Mouse (Mus musculus) kidney, postnatal 36 days (tissue): ENCODE results near the gene Brd2.
"Not testable (repeated sequence)": the region's sequence is repeated elsewhere in the genome, so short reads cannot be mapped to it uniquely, and the experiment has no call there.

Experiments used
- DNase-seq, 2 experiments: peaks; one replicate each; pipeline ENCODE4 v3.0.0; 2021 to 2022; ENCODE audit warnings: mixed read lengths in 2 of 2

The Brd2 gene

DNA sequence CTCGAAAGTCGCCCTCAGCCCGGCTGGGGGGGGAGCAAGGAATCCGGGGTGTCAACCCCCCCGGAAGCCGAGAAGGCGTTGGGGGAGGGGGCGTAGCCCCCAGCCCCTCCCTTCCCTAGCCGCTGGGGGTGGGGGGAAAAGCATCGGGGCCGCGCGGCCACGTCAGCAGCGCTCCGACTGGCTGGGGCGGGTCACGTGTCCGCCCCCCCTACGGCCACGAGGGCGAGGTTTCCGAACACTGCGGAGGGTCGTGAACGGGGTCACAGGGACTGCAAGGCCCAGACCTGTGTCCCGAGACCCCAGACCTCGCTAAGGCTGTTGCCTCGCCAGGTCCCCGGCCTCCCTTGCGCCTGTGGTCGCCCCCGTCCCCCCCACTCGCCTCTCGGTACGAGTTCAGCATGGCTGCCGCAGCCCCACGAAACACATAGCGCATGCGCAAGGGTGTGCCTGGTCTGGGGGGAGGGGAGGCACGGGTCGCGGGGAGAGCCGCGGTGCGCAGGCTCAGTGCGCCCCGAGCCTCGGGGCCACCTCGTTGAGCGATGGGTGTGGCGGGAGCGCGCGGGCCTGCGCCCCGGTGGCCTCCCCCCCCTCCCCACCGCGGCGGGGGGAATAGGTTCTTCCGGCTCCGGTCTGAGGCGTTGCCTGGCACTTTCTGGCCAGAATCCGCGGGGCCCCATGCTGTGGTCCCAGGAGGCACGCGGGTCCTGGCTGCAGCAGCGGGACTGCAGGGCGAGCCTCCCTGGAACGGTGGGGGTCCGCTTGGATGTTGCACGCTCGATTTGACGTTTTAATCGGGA, at the start of gene Brd2:
Brd2 (minus strand) TSS at position 447 of the 797 bp plus-strand sequence.
- peak; percentile 96 to 98 for DNase-seq

DNA sequence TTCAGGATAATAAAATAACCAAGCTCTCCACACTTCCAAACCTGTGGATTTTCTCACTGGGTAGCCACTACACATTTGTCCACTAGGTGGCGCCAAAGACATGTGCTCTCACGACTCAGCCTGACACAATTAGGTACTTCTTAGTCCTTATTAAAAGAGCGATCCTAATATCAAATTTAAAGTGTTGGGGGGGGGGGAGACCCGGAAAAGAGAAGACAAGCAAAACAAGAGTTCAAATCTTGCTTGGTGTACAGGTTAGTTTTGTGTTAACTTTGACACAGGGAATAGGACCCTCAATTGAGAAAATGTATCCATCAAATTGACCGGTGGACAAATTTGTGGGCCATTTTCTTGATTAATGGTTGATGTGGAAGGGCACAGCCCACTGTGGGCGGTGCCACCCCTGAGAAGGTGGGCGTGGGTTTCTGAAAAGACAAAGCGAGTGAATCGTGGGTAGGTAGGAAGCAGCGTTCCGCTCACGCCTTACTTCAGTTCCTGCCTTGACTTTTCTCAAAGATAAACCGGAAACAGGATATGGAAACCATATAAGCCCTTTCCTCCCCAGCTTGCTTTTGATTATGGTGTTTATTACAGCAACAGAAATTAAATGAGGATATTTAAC, 48.6 kb upstream of the Brd2 start:
- peak; percentile 81 to 91 for DNase-seq

DNA sequence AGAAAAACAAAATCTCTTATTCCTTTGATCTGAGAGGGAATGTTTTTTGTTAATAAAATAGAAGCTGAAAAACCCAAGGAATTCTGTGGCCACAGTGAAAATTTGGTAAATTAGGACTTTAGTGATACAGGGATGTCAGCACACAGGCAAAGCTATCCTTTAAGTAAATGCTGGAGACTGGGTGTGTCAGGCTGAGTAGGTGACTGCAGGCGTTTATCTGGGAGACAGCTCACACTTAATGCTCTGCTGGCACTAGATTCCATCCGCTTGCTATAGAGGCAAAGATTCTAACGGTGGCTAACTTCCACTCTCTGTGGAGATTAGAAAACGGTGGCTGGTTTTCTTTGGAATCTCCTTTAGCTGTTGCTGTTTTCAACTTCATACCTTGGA, 48.0 kb upstream of the Brd2 start:
- no peak for DNase-seq

- peak; percentile 56 to 66 for DNase-seq
Observed at GRCm38 (mm10) chr17:34169279-34169678, 46.8 kb upstream of the Brd2 start.

DNA sequence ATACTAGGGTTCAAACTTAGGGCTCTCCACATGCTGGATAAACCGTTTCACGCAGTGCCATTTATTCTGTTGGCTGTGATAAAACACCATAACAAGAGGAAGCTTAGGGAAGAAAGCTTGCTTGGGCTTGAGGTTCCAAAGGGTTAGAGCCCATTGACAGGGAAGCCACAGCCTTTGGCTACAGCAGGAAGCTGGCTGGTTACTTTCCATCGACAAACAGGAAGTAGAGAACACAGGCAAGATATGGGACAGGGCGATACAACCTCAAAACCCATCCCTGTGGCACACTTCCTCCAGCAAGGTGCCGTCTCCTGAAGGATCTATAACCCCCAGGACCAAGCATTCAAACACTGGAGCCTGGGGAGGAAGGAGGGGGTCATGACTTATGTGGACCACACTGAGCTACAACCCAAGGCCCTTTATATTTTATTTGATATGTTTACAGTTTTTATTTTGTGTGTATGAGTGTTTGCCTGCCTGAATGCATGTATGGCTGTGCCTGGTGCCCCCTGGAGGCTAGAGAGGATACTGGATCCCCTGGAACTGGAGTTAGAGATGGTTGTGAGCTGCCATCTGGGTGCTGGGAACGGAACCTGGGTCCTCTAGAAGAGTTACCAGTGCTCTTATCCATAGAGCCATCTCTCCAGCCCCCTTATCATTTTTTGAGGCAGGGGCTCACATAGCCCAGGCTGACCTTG, 42.7 kb upstream of the Brd2 start:
- DNase-seq: peak in 1 of 2 experiments; percentile 34

- DNase-seq: peak; percentile 25 to 64
Observed at GRCm38 (mm10) chr17:34164202-34164895, 41.9 kb upstream of the Brd2 start.

GRCm38 (mm10) chr17:34155534-34155933, 33.1 kb upstream of the Brd2 start:
- DNase-seq: peak in 1 of 2 experiments; percentile 23

GRCm38 (mm10) chr17:34152923-34153322, 30.5 kb upstream of the Brd2 start, which contains the start of gene H2-DMb1:
H2-DMb1 (plus strand) TSS chr17:34153072.
- DNase-seq: peak; percentile 68 to 81

DNA sequence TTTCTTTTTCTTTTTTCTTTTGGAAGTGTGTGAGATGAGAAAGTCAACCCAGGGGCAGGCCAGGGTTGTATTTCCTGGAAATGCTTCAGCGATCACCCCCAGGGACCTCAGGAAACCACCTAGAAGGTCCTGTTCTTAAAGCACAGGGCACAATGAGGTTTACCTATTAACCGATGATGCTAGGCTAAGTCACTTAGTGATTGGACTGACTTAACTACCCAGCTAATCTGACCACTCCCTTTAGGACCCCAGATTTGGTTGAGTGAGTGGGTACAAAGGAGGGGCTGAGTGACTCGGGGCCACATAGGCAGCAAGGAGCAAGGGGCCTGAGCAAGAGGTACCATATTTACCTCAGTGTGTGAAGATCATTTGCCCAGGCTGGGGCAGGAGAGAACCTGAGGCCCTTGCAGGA, 22.5 kb upstream of the Brd2 start:
- DNase-seq: no peak

- DNase-seq: not testable (repeated sequence)
Observed at GRCm38 (mm10) chr17:34144221-34144620, 21.8 kb upstream of the Brd2 start.

DNA sequence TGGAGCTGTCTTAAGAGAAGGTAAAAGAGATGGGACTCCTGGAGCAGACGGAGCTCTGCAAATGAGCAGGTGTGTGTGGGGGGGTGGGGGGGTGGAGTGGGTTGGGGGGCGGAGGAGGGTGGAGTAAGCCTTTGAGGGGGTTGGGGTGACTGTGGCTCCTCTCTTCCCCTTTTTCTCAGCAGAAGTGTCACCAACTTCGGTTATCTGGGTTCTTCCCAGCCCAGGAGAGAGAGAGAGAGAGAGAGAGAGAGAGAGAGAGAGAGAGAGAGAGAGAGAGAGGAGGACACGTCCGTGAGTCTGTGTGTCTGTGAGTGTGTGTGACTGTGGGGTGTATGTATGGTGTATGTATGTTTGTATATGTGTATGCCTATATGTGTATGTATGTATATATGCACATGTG, 21.0 kb upstream of the Brd2 start:
- no peak for DNase-seq

DNA sequence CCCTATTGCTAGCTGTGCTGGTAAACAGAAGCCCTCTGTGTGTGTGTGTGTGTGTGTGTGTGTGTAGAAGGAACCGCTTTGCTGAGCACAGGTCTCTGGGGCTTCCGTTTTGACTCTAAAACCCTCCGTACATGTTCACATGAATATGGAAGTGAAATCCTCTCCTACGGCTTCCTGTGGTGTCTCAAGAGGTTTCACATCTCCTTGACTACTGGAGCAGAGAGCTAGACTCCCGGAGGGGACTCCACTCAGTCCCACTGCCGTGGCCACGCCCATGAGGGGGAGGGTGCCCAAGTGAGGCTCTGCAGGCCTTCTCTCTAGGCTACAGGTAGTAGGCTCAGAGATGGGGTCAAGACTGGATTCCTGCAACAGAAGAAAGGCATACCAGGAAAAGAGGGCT, 20.6 kb upstream of the Brd2 start, which contains the start of gene H2-DMb2:
H2-DMb2 (plus strand) TSS at position 275 of the 400 bp plus-strand sequence.
- peak; percentile 32 to 63 for DNase-seq

- DNase-seq: no peak
Observed at GRCm38 (mm10) chr17:34142456-34143010, 20.1 kb upstream of the Brd2 start.

DNA sequence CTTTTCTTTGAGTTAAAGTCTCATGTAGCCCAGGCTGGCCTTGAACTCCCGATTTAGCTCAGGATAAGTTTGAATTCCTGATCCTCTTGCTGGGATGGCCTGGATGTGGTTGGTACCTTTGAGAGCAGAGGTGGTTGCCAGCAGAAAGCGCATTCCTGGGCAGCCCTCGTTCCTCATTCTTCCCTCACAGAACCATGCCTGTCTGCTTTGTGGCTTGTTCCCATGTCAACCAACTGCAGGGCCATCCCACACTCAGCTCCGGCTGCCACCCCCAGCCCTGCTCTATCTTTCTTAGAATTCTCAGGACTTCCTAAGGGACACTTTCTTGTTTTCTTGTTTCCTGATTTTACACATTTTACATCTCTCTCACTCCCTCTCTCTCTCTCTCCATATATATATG, 19.0 kb upstream of the Brd2 start:
- DNase-seq: no peak

- no peak for DNase-seq
Observed at GRCm38 (mm10) chr17:34140240-34140639, 17.8 kb upstream of the Brd2 start.

DNA sequence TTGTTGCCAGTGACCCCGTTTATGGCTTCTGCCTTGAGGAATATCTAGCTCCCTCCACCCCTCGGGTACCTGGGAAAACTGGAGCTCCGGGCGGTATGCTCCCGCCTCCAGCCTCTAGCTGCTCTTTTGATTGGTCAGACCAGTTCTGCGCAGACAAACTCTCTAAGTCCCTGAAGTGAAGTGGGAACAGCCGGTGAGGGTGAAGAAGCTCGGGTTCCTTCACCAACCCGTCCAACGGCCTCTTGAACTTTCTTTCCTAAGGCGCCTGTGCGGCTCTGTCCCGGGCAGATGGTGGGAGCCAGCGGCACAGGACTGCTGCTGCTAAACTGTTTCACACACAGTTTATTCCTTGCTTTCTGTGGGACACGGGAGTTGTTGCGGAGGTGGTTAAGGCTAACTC, 17.0 kb upstream of the Brd2 start:
- peak; percentile 60 to 61 for DNase-seq

GRCm38 (mm10) chr17:34138655-34139054, 16.2 kb upstream of the Brd2 start:
- DNase-seq: no peak

DNA sequence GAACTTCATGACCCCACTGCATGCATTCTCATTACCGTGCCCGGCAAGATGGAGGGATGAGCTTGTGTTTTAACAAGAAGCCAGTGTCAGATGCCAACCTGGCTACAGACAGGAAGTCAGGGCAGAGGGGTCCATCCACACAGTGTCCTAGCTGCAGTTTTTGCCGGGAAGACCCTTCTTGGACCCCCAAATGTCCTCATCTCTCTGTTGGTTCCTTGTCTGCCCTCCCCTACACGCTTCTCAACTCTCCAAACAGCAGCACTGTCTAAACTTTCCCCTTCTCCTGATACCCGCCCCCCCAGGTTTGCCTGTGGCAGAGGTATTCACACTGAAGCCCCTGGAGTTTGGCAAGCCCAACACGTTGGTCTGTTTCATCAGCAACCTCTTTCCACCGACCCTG, 15.2 kb upstream of the Brd2 start:
- DNase-seq: no peak

- DNase-seq: peak; percentile 98 to 99
Observed at GRCm38 (mm10) chr17:34135297-34136224, 13.1 kb upstream of the Brd2 start.

- DNase-seq: no peak
Observed at GRCm38 (mm10) chr17:34134451-34134850, 12.0 kb upstream of the Brd2 start.

- DNase-seq: peak; percentile 28 to 64
Observed at GRCm38 (mm10) chr17:34133289-34133688, 10.9 kb upstream of the Brd2 start.
